Mouse (Mus musculus) ES-Bruce4 (cell line): ENCODE measurements at regions not wholly inside any gene's neighbourhood (a gene's known extent, or its start where the extent isn't known, plus 50 kb on each side); places are given as distances from the start of the nearest gene placed in this dataset.

Source experiments
- EP300 ChIP-seq: IDR thresholded peaks from 2 replicates; pipeline ENCODE4 v1.6.1; 2011; ENCODE audit warnings: low read depth, low read length; ENCODE audit not compliant: insufficient read depth
- POLR2A ChIP-seq: IDR thresholded peaks from one replicate; pipeline ENCODE4 v1.8.1; 2011; ENCODE audit warnings: low read length; ENCODE audit not compliant: insufficient read depth

- TF ChIP-seq EP300 (no peak), POLR2A (no peak)
Observed at GRCm38 (mm10) chr4:8068086-8068485, 170.8 kb downstream of the Car8 start.
